Mouse (Mus musculus) embryonic facial prominence, embryonic 10.5 days (tissue): ENCODE data around the gene Eif4e3. TPM values are rescaled to one million over a fixed set of nuclear protein-coding genes. Genes with fewer than 3 reads are reported as not detected.
A peak's percentile ranks its signal among the peaks of the same experiment; 100 is the strongest.

Source experiments
- DNase-seq: peaks from one replicate; pipeline ENCODE4 v3.0.0-alpha.2; 2017; ENCODE audit warnings: low spot score
- H3K27ac ChIP-seq: fragments of 300-500 bp; sonication (generic); replicated peaks from 2 replicates; pipeline ENCODE4 v1.5.1; 2016; ENCODE audit warnings: mild to moderate bottlenecking
- H3K27me3 ChIP-seq: fragments of 300-500 bp; sonication (generic); replicated peaks from 2 replicates; pipeline ENCODE4 v1.6.1; 2016; ENCODE audit warnings: low read depth, mild to moderate bottlenecking; ENCODE audit not compliant: poor library complexity, severe bottlenecking
- H3K36me3 ChIP-seq: fragments of 300-500 bp; sonication (generic); replicated peaks from 2 replicates; pipeline ENCODE4 v1.6.1; 2016; ENCODE audit warnings: mild to moderate bottlenecking, moderate library complexity
- H3K4me1 ChIP-seq: fragments of 300-500 bp; sonication (generic); 2 replicates; pipeline ENCODE4 v1.6.1; 2016
- H3K4me3 ChIP-seq: fragments of 300-500 bp; sonication (generic); 2 replicates; pipeline ENCODE4 v1.5.1; 2016; ENCODE audit warnings: mild to moderate bottlenecking, moderate library complexity
- H3K9me3 ChIP-seq: fragments of 300-500 bp; sonication (generic); 2 replicates; pipeline ENCODE4 v1.6.1; 2016; ENCODE audit warnings: mild to moderate bottlenecking
- WGBS: fragments of 180-500 bp; shearing (Covaris S2); methylation state at CpG from one replicate; pipeline ENCODE4 v1.1.7; 2016; 5-methylcytosine and 5-hydroxymethylcytosine counted together
- polyA plus RNA-seq: library from polyadenylated mRNA; unstranded; fragments of >200 nt; fragmentation: Nextera tagmentation; extraction: Ambion mirVana; gene quantifications from 2 replicates; pipeline ENCODE4 v1.2.1, GENCODE M21; 2016

Gene Eif4e3
- 14.2 and 16.5 TPM in 2 replicates for polyA plus RNA-seq

GRCm38 (mm10) chr6:99666318-99667171 is at the start of gene Eif4e3, which contains the start of gene Gm20696:
Gene Eif4e3 (minus strand): TSS chr6:99666771.
Gene Gm20696 (minus strand): TSS chr6:99666797.
- Histone ChIP-seq H3K27me3 (peaks cover 37% of the 10 kb centered on the region), H3K9me3 (no peaks in the 10 kb centered on the region), H3K4me3 (peak within 1 kb of the TSS; percentile 91), H3K27ac (peak within 1 kb of the TSS; percentile 94), H3K4me1 (peaks cover 57% of the 10 kb centered on the region), H3K36me3 (no peaks in the 10 kb centered on the region)
- DNase-seq = peak; percentile 81
- under 1% methylated on average over 75 of the region's 75 CpGs for WGBS

- Histone ChIP-seq H3K4me3 (no peak overlapping the region), H3K36me3 (no peaks in the 10 kb centered on the region), H3K4me1 (no peaks in the 10 kb centered on the region), H3K27ac (no peak overlapping the region), H3K9me3 (no peaks in the 10 kb centered on the region), H3K27me3 (peaks cover 28% of the 10 kb centered on the region)
- no peak for DNase-seq
- WGBS = 79% methylated on average over 6 of the region's 6 CpGs
Measured at GRCm38 (mm10) chr6:99715913-99716312, 49.3 kb upstream of the Eif4e3 start.

- H3K9me3 ChIP-seq = no peaks in the 10 kb centered on the region
- no peak for DNase-seq
- H3K27me3 ChIP-seq = peaks cover 31% of the 10 kb centered on the region
- H3K27ac ChIP-seq = no peak overlapping the region
- 58% methylated on average over 6 of the region's 6 CpGs for WGBS
- no peak overlapping the region for H3K4me3 ChIP-seq
- H3K4me1 ChIP-seq = no peaks in the 10 kb centered on the region
- H3K36me3 ChIP-seq = no peaks in the 10 kb centered on the region
Measured at GRCm38 (mm10) chr6:99715191-99715590, 48.6 kb upstream of the Eif4e3 start.

GRCm38 (mm10) chr6:99713256-99713655 is 46.7 kb upstream of the Eif4e3 start:
- no peaks in the 10 kb centered on the region for H3K4me1 ChIP-seq

GRCm38 (mm10) chr6:99711576-99712101 is 45.1 kb upstream of the Eif4e3 start:
- WGBS = 78% methylated on average over 11 of the region's 11 CpGs
- H3K27ac ChIP-seq = no peak overlapping the region
- H3K27me3 ChIP-seq = peaks cover 39% of the 10 kb centered on the region
- no peak overlapping the region for H3K4me3 ChIP-seq
- H3K4me1 ChIP-seq = no peaks in the 10 kb centered on the region
- no peaks in the 10 kb centered on the region for H3K36me3 ChIP-seq
- no peak for DNase-seq
- H3K9me3 ChIP-seq = no peaks in the 10 kb centered on the region

More at GRCm38 (mm10) chr6:99713256-99713655, 46.7 kb upstream of the Eif4e3 start:
- 83% methylated on average over 5 of the region's 5 CpGs for WGBS
- Histone ChIP-seq H3K4me3 (no peak overlapping the region), H3K36me3 (no peaks in the 10 kb centered on the region), H3K9me3 (no peaks in the 10 kb centered on the region), H3K27me3 (peaks cover 35% of the 10 kb centered on the region), H3K27ac (no peak overlapping the region)
- no peak for DNase-seq

GRCm38 (mm10) chr6:99700484-99700883 is 33.9 kb upstream of the Eif4e3 start:
- Histone ChIP-seq H3K36me3 (no peaks in the 10 kb centered on the region), H3K27ac (no peak overlapping the region), H3K4me1 (0 out of 2 replicates have a peak, but pooled peaks cover 5% of the 10 kb centered on the region), H3K9me3 (no peaks in the 10 kb centered on the region), H3K27me3 (peaks cover 38% of the 10 kb centered on the region), H3K4me3 (no peak overlapping the region)
- DNase-seq = no peak
- 65% methylated on average over 3 of the region's 3 CpGs for WGBS

GRCm38 (mm10) chr6:99692916-99693841 is 26.6 kb upstream of the Eif4e3 start:
- Histone ChIP-seq H3K4me3 (peak overlapping the region; percentile 80), H3K36me3 (no peaks in the 10 kb centered on the region), H3K9me3 (no peaks in the 10 kb centered on the region), H3K27ac (peak overlapping the region; percentile 85), H3K4me1 (peaks cover 24% of the 10 kb centered on the region), H3K27me3 (peaks cover 99% of the 10 kb centered on the region)
- WGBS = under 1% methylated on average over 110 of the region's 110 CpGs
- peak; percentile 53 for DNase-seq

GRCm38 (mm10) chr6:99692206-99692915 is 25.8 kb upstream of the Eif4e3 start, which contains the start of gene Gpr27:
Gene Gpr27 (plus strand): TSS chr6:99692679.
- Histone ChIP-seq H3K27ac (peak within 1 kb of the TSS; percentile 85), H3K9me3 (no peaks in the 10 kb centered on the region), H3K36me3 (no peaks in the 10 kb centered on the region), H3K4me1 (peaks cover 24% of the 10 kb centered on the region), H3K4me3 (peak within 1 kb of the TSS; percentile 80), H3K27me3 (peaks cover 95% of the 10 kb centered on the region)
- peak; percentile 72 for DNase-seq
- under 1% methylated on average over 107 of the region's 112 CpGs for WGBS

- DNase-seq = no peak
- Histone ChIP-seq H3K27me3 (peaks cover 89% of the 10 kb centered on the region), H3K27ac (peak overlapping the region; percentile 85), H3K9me3 (no peaks in the 10 kb centered on the region), H3K36me3 (no peaks in the 10 kb centered on the region), H3K4me1 (peaks cover 24% of the 10 kb centered on the region), H3K4me3 (peak overlapping the region; percentile 80)
- WGBS = 5% methylated on average over 25 of the region's 25 CpGs
Measured at GRCm38 (mm10) chr6:99691666-99692205, 25.2 kb upstream of the Eif4e3 start.

GRCm38 (mm10) chr6:99688513-99688912 is 21.9 kb upstream of the Eif4e3 start:
- Histone ChIP-seq H3K27ac (no peak overlapping the region), H3K4me1 (peaks cover 21% of the 10 kb centered on the region), H3K36me3 (no peaks in the 10 kb centered on the region), H3K9me3 (no peaks in the 10 kb centered on the region), H3K27me3 (peaks cover 57% of the 10 kb centered on the region), H3K4me3 (no peak overlapping the region)
- no peak for DNase-seq
- 83% methylated on average over 6 of the region's 6 CpGs for WGBS

GRCm38 (mm10) chr6:99684899-99685298 is 18.3 kb upstream of the Eif4e3 start:
- no peak for DNase-seq
- Histone ChIP-seq H3K9me3 (no peaks in the 10 kb centered on the region), H3K4me1 (no peaks in the 10 kb centered on the region), H3K27me3 (peaks cover 21% of the 10 kb centered on the region), H3K36me3 (no peaks in the 10 kb centered on the region), H3K27ac (no peak overlapping the region), H3K4me3 (no peak overlapping the region)
- 54% methylated on average over 5 of the region's 5 CpGs for WGBS
